Comparison of ENCODE assay signal across 8 mouse cellular contexts in genomic region chr1:133660466-133661202, GRCm38 (mm10). TPM values are rescaled to one million over a fixed set of nuclear protein-coding genes. Genes with fewer than 3 reads are reported as not detected.
DNase-seq lines count a peak whose midpoint lies in the region; ATAC-seq lines count a peak whose summit lies in the region.

Zbed6 (minus strand) TSS chr1:133660885.

- peak within 1 kb of the TSS; percentile 87 for H3K9ac ChIP-seq in heart, embryonic 16.5 days (ENCODE audit: low read length)

- peak; percentile 96 for DNase-seq in ES-CJ7 (ENCODE audit: low read depth, low spot score)
- DNase-seq in c-Kit-negative CD71-positive TER-119-positive erythroid progenitor cells, embryonic 14.5 days (ENCODE audit: low read depth, low spot score): peak; percentile 27
- DNase-seq in forebrain, embryonic 10.5 days (ENCODE audit: extremely low spot score, low spot score): no peak
- peak; percentile 87 for DNase-seq in kidney, postnatal 14 days
- peak; percentile 64 to 80 for DNase-seq in lung, adult 18-20 months
- peak; percentile 38 for DNase-seq in thymus, postnatal 0 days (ENCODE audit: low spot score)

- H3K27me3 ChIP-seq in forebrain, embryonic 10.5 days (ENCODE audit: poor library complexity, severe bottlenecking): no peaks in the 10 kb centered on the region
- no peaks in the 10 kb centered on the region for H3K27me3 ChIP-seq in heart, embryonic 16.5 days (ENCODE audit: control insufficient read depth, insufficient read depth, low read length)

- H3K9me3 ChIP-seq in forebrain, embryonic 10.5 days: no peaks in the 10 kb centered on the region
- H3K9me3 ChIP-seq in heart, embryonic 16.5 days (replicated peaks; ENCODE audit: control insufficient read depth, low read length): no peaks in the 10 kb centered on the region

- H3K36me3 ChIP-seq in forebrain, embryonic 10.5 days (replicated peaks): peaks cover 38% of the 10 kb centered on the region
- peaks cover 5% of the 10 kb centered on the region; the same call in 1 of the 2 replicates for H3K36me3 ChIP-seq in heart, embryonic 16.5 days (ENCODE audit: control insufficient read depth, insufficient read depth)

- H3K4me2 ChIP-seq in heart, embryonic 16.5 days (ENCODE audit: low read depth, low read length): peak within 1 kb of the TSS; percentile 96

- peak within 1 kb of the TSS; percentile 84 for H3K4me3 ChIP-seq in forebrain, embryonic 10.5 days
- H3K4me3 ChIP-seq in heart, embryonic 16.5 days (ENCODE audit: low read length): peak within 1 kb of the TSS; percentile 90

- ATAC-seq in heart, embryonic 16.5 days (replicated peaks; ENCODE audit: extremely low read depth, insufficient read depth, low FRiP score): peak; percentile 77
- peak; percentile 11; the same call in 1 of the 2 replicates for ATAC-seq in neutrophil, adult 5-6 weeks (ENCODE audit: extremely low read depth, insufficient number of reproducible peaks, low FRiP score, poor library complexity, severe bottlenecking)

- whole genome bisulfite sequencing in forebrain, embryonic 10.5 days: 2% methylated on average over 41 of the region's 41 CpGs
- under 1% methylated on average over 40 of the region's 41 CpGs for WGBS in heart, embryonic 16.5 days

- H3K27ac ChIP-seq in forebrain, embryonic 10.5 days: peak within 1 kb of the TSS; percentile 96
- H3K27ac ChIP-seq in heart, embryonic 16.5 days (ENCODE audit: low read length): peak within 1 kb of the TSS; percentile 92

- peaks cover 33% of the 10 kb centered on the region for H3K4me1 ChIP-seq in forebrain, embryonic 10.5 days
- H3K4me1 ChIP-seq in heart, embryonic 16.5 days (ENCODE audit: control insufficient read depth, insufficient read depth, low read length): peaks cover 39% of the 10 kb centered on the region

RNA-seq across cellular contexts. Expression of gene Zbed6, which starts in this region (rescaled TPM):
- not detected in 2 replicates for polyA plus RNA-seq in forebrain, embryonic 10.5 days (2016; fragmentation: Nextera tagmentation; extraction: Ambion mirVana)
- polyA plus RNA-seq in heart, embryonic 16.5 days (2015; fragmentation: Nextera tagmentation; extraction: Ambion mirVana): not detected in 2 replicates
- 36.1 and 37.1 TPM in 2 replicates for total RNA-seq in neutrophil, adult 5-6 weeks (2017)
- polyA plus RNA-seq in thymus, postnatal 0 days (2015; fragmentation: Nextera tagmentation; extraction: Ambion mirVana): 0.14 and 0.86 TPM in 2 replicates

Comparison
In these comparisons a context has a peak if more than half of its experiments do, and no peak if none do; other contexts are left out.
1. Peak in ATAC-seq, H3K4me3 ChIP-seq, H3K27ac ChIP-seq, H3K9ac ChIP-seq and H3K4me2 ChIP-seq in heart, embryonic 16.5 days; RNA of the gene not detected or under 1 TPM.
2. Peak in DNase-seq in thymus, postnatal 0 days; RNA of the gene not detected or under 1 TPM.